Mouse (Mus musculus): ENCODE data around the gene Prune2.
A peak's percentile ranks its signal among the peaks of the same experiment; 100 is the strongest.

Prune2 gene

GRCm38 (mm10) chr19:17140016-17140914, 184.3 kb downstream of the Prune2 start:
- Histone ChIP-seq H3K9me3 (ENCODE audit: low read length) (no peaks in the 10 kb centered on the region), H3K36me3 (ENCODE audit: insufficient read depth, low read length) (peaks cover 19% of the 10 kb centered on the region), H3K4me3 (replicated peaks; ENCODE audit: low read length) (peak overlapping the region; percentile 41), H3K27me3 (ENCODE audit: insufficient read depth, low read length) (no peaks in the 10 kb centered on the region), H3K4me1 (replicated peaks; ENCODE audit: low read depth, low read length) (peaks cover 68% of the 10 kb centered on the region)
- TF ChIP-seq NANOG (IDR thresholded peaks at IDR 0.05; ENCODE audit: borderline replicate concordance, low read length) (no peak), POU5F1 (IDR thresholded peaks at IDR 0.05; ENCODE audit: borderline replicate concordance, low read length) (no peak), CTCF (conservative IDR thresholded peaks at IDR 0.05; ENCODE audit: low read length) (no peak)

- no peaks in the 10 kb centered on the region for H3K9me3 ChIP-seq (ENCODE audit: low read length)
- peaks cover 20% of the 10 kb centered on the region for H3K36me3 ChIP-seq (ENCODE audit: insufficient read depth, low read length)
- H3K27me3 ChIP-seq (ENCODE audit: insufficient read depth, low read length), result no peaks in the 10 kb centered on the region
- H3K4me3 ChIP-seq (replicated peaks; ENCODE audit: low read length), result no peak overlapping the region
- no peak for TF ChIP-seq CTCF (conservative IDR thresholded peaks at IDR 0.05; ENCODE audit: low read length)
- TF ChIP-seq NANOG (IDR thresholded peaks at IDR 0.05; ENCODE audit: borderline replicate concordance, low read length), result no peak
- no peak for TF ChIP-seq POU5F1 (IDR thresholded peaks at IDR 0.05; ENCODE audit: borderline replicate concordance, low read length)
- H3K4me1 ChIP-seq (replicated peaks; ENCODE audit: low read depth, low read length), result peaks cover 70% of the 10 kb centered on the region
Measured at GRCm38 (mm10) chr19:17143245-17143644, 187.3 kb downstream of the Prune2 start.

- Histone ChIP-seq H3K4me1 (replicated peaks; ENCODE audit: low read depth, low read length) (peaks cover 72% of the 10 kb centered on the region), H3K27me3 (ENCODE audit: insufficient read depth, low read length) (no peaks in the 10 kb centered on the region), H3K9me3 (ENCODE audit: low read length) (no peaks in the 10 kb centered on the region), H3K4me3 (replicated peaks; ENCODE audit: low read length) (no peak overlapping the region), H3K36me3 (ENCODE audit: insufficient read depth, low read length) (peaks cover 20% of the 10 kb centered on the region)
- no peak for TF ChIP-seq NANOG (IDR thresholded peaks at IDR 0.05; ENCODE audit: borderline replicate concordance, low read length)
- no peak for TF ChIP-seq CTCF (conservative IDR thresholded peaks at IDR 0.05; ENCODE audit: low read length)
- no peak for TF ChIP-seq POU5F1 (IDR thresholded peaks at IDR 0.05; ENCODE audit: borderline replicate concordance, low read length)
Measured at GRCm38 (mm10) chr19:17144205-17144604, 188.3 kb downstream of the Prune2 start.

GRCm38 (mm10) chr19:17150064-17150463, 194.1 kb downstream of the Prune2 start:
- TF ChIP-seq NANOG (IDR thresholded peaks at IDR 0.05; ENCODE audit: borderline replicate concordance, low read length) (no peak), POU5F1 (IDR thresholded peaks at IDR 0.05; ENCODE audit: borderline replicate concordance, low read length) (no peak), CTCF (conservative IDR thresholded peaks at IDR 0.05; ENCODE audit: low read length) (no peak)
- H3K4me1 ChIP-seq (replicated peaks; ENCODE audit: low read depth, low read length), result peaks cover 51% of the 10 kb centered on the region
- H3K36me3 ChIP-seq (ENCODE audit: insufficient read depth, low read length), result peaks cover 3% of the 10 kb centered on the region; the same call in 1 of the 2 replicates
- no peaks in the 10 kb centered on the region for H3K9me3 ChIP-seq (ENCODE audit: low read length)
- no peaks in the 10 kb centered on the region for H3K27me3 ChIP-seq (ENCODE audit: insufficient read depth, low read length)
- no peak overlapping the region for H3K4me3 ChIP-seq (replicated peaks; ENCODE audit: low read length)

- Histone ChIP-seq H3K4me3 (replicated peaks; ENCODE audit: low read length) (peak overlapping the region; percentile 55), H3K27me3 (ENCODE audit: insufficient read depth, low read length) (no peaks in the 10 kb centered on the region), H3K9me3 (ENCODE audit: low read length) (no peaks in the 10 kb centered on the region), H3K36me3 (ENCODE audit: insufficient read depth, low read length) (peaks cover 12% of the 10 kb centered on the region), H3K4me1 (replicated peaks; ENCODE audit: low read depth, low read length) (peaks cover 59% of the 10 kb centered on the region)
- TF ChIP-seq POU5F1 (IDR thresholded peaks at IDR 0.05; ENCODE audit: borderline replicate concordance, low read length) (no peak), NANOG (IDR thresholded peaks at IDR 0.05; ENCODE audit: borderline replicate concordance, low read length) (no peak), CTCF (conservative IDR thresholded peaks at IDR 0.05; ENCODE audit: low read length) (no peak)
Measured at GRCm38 (mm10) chr19:17151781-17152180, 195.9 kb downstream of the Prune2 start.

GRCm38 (mm10) chr19:17152461-17152860, 196.5 kb downstream of the Prune2 start:
- no peaks in the 10 kb centered on the region for H3K27me3 ChIP-seq (ENCODE audit: insufficient read depth, low read length)
- H3K4me1 ChIP-seq (replicated peaks; ENCODE audit: low read depth, low read length), result peaks cover 54% of the 10 kb centered on the region
- TF ChIP-seq NANOG (IDR thresholded peaks at IDR 0.05; ENCODE audit: borderline replicate concordance, low read length) (no peak), CTCF (conservative IDR thresholded peaks at IDR 0.05; ENCODE audit: low read length) (no peak), POU5F1 (IDR thresholded peaks at IDR 0.05; ENCODE audit: borderline replicate concordance, low read length) (no peak)
- peaks cover 17% of the 10 kb centered on the region for H3K36me3 ChIP-seq (ENCODE audit: insufficient read depth, low read length)
- peak overlapping the region; percentile 55 for H3K4me3 ChIP-seq (replicated peaks; ENCODE audit: low read length)
- no peaks in the 10 kb centered on the region for H3K9me3 ChIP-seq (ENCODE audit: low read length)

GRCm38 (mm10) chr19:17153911-17154639, 198.2 kb downstream of the Prune2 start:
- Histone ChIP-seq H3K36me3 (ENCODE audit: insufficient read depth, low read length) (peaks cover 17% of the 10 kb centered on the region), H3K4me3 (replicated peaks; ENCODE audit: low read length) (no peak overlapping the region), H3K27me3 (ENCODE audit: insufficient read depth, low read length) (no peaks in the 10 kb centered on the region), H3K9me3 (ENCODE audit: low read length) (no peaks in the 10 kb centered on the region), H3K4me1 (replicated peaks; ENCODE audit: low read depth, low read length) (peaks cover 42% of the 10 kb centered on the region)
- no peak for TF ChIP-seq CTCF (conservative IDR thresholded peaks at IDR 0.05; ENCODE audit: low read length)
- TF ChIP-seq POU5F1 (IDR thresholded peaks at IDR 0.05; ENCODE audit: borderline replicate concordance, low read length), result no peak
- no peak for TF ChIP-seq NANOG (IDR thresholded peaks at IDR 0.05; ENCODE audit: borderline replicate concordance, low read length)

GRCm38 (mm10) chr19:17155216-17155615, 199.3 kb downstream of the Prune2 start:
- H3K36me3 ChIP-seq (ENCODE audit: insufficient read depth, low read length), result peaks cover 17% of the 10 kb centered on the region
- TF ChIP-seq NANOG (IDR thresholded peaks at IDR 0.05; ENCODE audit: borderline replicate concordance, low read length) (no peak), POU5F1 (IDR thresholded peaks at IDR 0.05; ENCODE audit: borderline replicate concordance, low read length) (no peak), CTCF (conservative IDR thresholded peaks at IDR 0.05; ENCODE audit: low read length) (no peak)
- H3K4me1 ChIP-seq (replicated peaks; ENCODE audit: low read depth, low read length), result peaks cover 37% of the 10 kb centered on the region
- no peak overlapping the region for H3K4me3 ChIP-seq (replicated peaks; ENCODE audit: low read length)
- H3K27me3 ChIP-seq (ENCODE audit: insufficient read depth, low read length), result no peaks in the 10 kb centered on the region
- H3K9me3 ChIP-seq (ENCODE audit: low read length), result no peaks in the 10 kb centered on the region
